Mouse (Mus musculus) layer of hippocampus, adult 18-20 months (tissue): ENCODE data around the gene Slc30a2. TPM values are rescaled to one million over a fixed set of nuclear protein-coding genes. Genes with fewer than 3 reads are reported as not detected.
"Not testable (repeated sequence)": the region's sequence is repeated elsewhere in the genome, so short reads cannot be mapped to it uniquely, and the experiment has no call there.

Experiments
- DNase-seq, 2 experiments: peaks; one replicate each; pipeline ENCODE4 v3.0.0; 2022; ENCODE audit warnings: low spot score in 2 of 2
- long read RNA-seq: library from polyadenylated mRNA; stranded (forward); transcript quantifications from one replicate; pipeline ENCODE4 v2.0.0, GENCODE M21; 2021
- total RNA-seq, 2 experiments: library from RNA; stranded (reverse); gene quantifications; 2 replicates each; pipeline ENCODE4 v1.2.3; 2021

Gene Slc30a2
- total RNA-seq: under 1 TPM in 1 of 2 experiments, not detected in 1; 0.10 TPM
- long read RNA-seq: 0 reads

DNA sequence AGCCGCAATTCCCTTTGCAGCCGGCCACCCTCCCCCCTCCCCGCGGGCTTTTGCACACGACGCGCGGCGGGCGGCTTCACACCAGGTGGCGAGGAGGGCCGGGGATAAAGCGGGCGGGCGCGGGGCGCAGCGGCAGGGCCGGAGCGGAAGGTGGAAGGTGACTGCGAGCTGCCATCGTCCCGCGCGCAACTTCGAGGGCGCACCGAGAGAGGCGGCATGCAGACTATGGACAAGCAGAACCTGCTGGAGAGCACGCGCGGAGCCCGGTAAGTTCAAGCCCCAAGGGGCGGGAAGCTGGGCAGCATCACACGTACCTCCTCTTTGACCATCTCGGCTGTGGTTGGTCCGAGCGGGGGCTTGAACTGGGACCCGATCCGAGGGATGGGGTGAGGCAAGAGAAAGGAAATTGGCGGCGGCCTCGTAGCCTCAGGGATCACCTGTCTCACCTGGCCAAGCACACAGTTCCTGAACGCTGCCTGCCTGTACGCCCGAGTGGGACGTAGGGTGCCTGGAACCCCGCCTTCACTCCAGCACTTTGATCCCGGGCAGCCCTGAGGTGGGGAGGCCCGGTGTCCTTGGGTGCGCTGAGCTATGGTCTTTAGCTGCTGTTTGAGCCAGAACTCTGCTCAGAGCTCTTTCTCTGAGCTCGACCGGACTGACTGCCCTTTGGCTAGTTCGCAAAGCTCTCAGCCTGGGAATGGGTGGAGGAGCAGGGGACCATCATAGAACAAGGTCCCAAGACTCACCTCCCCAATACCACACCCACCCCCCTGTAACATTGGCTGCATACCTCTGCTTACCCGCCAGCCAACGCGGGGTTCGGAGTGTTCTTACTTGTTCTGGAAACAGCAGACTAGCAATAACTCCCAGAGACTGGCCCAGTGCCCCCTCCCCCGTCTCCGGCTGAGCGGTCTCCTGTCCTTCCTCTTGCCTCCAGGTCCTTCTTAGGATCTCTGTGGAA, at the start of gene Slc30a2:
Gene Slc30a2, plus strand, starts transcription at position 111 of the 961 bp plus-strand sequence.
- DNase-seq: no peak

DNA sequence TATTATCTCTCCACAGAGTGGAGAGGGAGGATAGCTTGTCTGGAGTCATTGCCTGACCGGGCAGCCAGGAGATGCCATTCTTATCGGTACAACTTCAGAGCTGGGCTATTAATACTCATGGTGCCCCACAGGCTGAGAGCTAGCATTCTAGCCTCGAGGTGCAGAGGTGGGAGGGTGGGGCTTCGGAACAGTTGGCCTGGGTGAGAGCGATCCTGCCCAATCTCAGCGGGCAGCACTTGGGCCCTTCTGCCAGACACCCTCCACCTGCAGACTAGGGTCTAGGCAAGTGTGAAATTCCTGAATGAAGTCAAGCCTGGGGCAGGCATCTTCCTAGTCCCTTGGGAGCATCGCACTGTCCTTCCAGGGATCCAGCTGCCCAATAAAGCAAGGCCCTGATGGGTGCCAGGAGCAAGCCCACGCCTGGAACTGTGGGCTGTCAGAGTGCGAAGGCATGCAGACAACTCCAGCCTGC, 49.3 kb upstream of the Slc30a2 start:
- no peak for DNase-seq

- not testable (repeated sequence) for DNase-seq
Observed at GRCm38 (mm10) chr4:134296096-134296495, 46.9 kb upstream of the Slc30a2 start.

GRCm38 (mm10) chr4:134296523-134296922, 46.5 kb upstream of the Slc30a2 start:
- no peak for DNase-seq

- DNase-seq: no peak
Observed at GRCm38 (mm10) chr4:134297369-134297768, 45.6 kb upstream of the Slc30a2 start.

DNA sequence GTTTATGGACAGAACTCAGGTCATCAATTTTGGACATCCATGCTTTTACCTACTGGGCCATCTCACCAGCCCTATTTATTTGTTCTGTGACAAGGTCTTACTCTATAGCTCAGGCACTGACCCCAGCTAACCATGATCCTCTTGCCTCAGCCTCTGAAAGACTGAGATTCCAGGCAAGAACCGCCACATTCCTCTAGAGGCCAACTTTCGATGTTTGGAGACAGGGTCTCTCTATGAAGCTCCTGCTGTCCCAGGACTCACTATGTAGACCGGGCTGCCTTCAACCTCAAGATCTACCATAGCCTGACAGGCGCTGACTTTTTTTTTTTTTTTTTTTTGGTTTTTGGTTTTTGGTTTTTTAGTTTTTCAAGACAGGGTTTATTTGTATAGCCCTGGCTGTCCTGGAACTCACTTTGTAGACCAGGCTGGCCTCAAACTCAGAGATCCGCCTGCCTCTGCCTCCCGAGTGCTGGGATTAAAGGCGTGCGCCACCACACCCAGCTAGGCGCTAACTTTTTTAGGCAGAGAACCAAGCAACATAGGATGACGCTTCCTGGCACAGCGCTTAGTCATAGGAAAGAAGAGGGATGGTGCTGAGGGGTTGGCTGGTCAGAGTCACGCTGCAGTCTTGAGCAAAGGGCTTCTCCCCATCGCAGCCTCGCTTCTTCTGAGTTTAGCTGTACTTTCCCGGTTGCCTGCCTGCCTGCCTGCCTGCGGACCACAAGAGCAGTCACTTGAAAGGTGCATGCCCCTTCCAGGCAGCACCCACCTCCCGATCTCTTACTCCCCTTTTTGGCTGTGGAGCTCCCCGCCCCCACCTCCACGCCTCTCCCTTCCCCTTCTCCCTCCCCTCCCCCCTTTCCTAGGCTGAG, 44.1 kb upstream of the Slc30a2 start:
- no peak for DNase-seq

GRCm38 (mm10) chr4:134299498-134299810, 43.5 kb upstream of the Slc30a2 start:
- DNase-seq: no peak

DNA sequence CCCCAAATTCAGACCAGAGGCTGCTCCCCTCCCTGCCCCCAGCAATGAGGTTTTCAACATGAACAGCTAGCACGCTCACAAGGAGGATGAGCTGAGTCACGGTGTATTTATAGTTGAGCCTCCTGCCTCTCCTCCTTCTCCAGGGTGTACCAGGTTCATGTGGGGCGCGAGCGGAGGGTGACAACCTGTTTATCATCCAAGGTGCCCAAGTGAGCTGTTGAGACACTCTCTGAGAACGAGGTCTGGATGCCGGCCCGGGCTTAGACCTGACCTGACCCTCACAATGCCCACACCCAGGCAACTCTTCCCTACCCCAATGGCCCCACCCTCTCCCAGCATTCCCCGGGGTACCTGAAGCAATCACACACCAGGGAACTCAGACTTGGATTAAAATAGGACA, 42.7 kb upstream of the Slc30a2 start:
- no peak for DNase-seq

DNA sequence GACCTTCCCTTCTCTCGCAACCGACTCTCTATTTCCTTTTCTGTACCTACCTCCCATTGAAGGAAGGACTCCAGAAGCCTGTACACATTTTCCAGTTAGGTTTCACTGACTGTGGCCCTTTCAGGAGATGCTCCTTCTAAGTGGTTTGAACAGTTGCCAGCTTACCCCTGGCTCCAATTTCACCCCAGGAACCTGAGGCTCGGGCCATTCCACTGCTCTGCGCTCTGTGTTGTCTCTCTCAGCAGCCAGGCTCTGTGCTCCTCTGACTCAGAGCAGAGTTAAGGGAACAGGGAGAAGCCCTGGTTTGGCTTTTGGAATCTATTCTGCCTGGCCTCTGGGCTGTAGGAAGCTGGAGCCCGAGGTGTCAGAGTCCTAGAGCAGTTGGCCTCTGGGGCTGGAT, 40.9 kb upstream of the Slc30a2 start:
- no peak for DNase-seq

GRCm38 (mm10) chr4:134306963-134307362, 36.0 kb upstream of the Slc30a2 start:
- no peak for DNase-seq

DNA sequence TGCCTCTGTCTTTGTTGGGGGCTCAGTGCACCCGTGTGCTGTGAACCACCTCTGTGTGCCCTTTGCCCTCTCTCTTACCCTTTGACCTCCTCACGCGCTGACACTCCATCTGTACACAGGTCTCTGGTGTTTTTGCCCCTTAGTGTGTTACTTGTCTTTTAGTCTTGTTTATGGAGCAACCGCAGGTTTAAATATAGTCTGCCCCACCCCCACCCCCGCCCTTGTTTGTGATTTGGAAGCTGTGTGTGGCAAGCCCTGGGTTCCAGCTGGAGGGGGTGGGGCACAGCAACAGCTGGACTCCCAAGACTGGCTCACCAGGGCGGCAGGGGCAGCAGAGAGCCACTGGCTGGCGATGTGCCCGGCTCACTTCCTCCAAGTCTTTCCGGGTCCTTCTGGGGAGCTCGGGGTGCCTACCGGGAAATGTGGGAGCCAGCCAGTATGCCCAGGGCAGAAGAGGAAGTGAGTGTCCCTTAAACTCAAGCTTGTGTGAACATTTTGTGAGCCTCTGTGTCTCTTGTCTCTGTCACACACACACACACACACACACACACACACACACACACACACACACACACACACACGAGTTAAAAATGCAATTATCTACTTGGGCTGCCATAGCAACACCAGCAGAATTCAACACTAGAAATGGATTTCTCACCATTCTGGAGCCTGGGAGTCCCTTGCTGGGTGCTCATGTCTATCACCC, 35.5 kb upstream of the Slc30a2 start:
- DNase-seq: peak; percentile 18 to 47

DNA sequence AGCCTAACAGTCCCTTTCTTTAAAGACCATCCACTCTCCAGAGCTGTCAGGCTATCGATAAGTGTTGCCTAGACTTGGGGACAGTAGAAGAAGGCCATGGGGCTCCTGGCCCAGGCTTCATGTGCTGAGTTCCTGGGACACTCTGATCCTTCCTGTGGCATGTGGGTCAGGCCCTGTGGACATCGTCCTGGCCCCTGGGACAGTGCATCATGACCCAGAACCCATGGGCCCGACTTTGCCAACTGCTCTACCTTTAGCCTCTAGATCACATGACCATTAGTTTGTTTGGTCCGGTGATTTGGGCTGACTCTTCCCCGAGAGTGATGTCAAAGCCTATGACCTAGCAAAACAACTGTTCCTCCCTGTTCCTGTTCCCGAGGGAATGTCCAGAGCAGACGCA, 32.9 kb upstream of the Slc30a2 start:
- DNase-seq: no peak

DNA sequence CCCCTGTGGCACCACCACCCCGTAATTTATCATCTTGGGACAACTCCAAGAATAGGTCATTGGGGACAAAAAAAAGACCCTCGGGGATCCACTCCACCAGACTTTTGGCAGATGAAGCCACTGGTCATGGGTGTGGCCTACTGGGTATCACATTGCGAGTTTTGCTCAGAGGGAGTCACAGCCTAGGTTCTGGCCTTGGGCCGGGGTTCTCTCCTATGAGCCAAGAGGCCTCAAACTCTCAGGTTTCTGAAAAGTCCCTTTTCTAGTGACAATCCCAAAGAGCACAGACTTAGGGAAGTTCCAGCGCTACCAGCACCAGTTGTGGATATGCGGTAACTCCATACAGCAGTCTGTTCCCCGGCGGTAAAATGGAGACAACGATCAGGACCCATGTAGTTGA, 32.3 kb upstream of the Slc30a2 start:
- DNase-seq: no peak

GRCm38 (mm10) chr4:134311784-134312183, 31.2 kb upstream of the Slc30a2 start:
- no peak for DNase-seq

DNA sequence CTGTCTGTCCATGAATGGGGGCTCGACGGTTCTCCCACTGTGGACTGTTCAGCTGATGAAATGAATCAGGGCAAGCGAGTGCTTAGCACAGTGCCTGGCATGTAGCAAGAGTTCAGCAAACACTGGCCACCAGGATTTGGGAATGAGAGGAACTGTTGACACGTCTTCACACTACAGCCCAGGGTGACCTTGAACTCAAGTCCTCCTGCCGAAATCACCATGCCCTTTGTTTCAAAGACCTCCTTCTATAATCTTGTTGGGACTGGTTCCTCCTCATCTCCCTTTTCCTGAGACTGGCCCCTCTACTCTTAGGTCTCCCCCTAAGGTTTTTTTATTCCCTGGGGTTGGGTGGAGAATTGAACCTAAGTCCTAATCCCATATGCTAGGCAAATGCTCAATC, 30.6 kb upstream of the Slc30a2 start:
- no peak for DNase-seq

DNA sequence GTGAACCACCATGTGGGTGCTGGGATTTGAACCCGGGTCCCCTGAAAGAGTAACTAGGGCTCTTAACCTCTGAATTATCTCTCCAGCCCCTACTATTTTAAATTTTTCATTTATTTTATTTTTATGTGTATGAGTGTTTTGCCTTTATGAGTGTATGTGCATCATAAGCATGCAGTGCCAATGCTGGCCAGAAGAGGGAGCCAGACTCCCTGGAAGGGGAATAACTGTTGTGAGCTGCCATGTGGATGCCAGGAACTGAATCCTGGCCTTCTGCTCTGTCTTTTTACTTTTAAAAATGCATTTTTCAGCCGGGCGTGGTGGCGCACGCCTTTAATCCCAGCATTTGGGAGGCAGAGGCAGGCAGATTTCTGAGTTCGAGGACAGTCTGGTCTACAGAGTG, 30.1 kb upstream of the Slc30a2 start:
- DNase-seq: no peak

- no peak for DNase-seq
Observed at GRCm38 (mm10) chr4:134314081-134314655, 28.8 kb upstream of the Slc30a2 start.

DNA sequence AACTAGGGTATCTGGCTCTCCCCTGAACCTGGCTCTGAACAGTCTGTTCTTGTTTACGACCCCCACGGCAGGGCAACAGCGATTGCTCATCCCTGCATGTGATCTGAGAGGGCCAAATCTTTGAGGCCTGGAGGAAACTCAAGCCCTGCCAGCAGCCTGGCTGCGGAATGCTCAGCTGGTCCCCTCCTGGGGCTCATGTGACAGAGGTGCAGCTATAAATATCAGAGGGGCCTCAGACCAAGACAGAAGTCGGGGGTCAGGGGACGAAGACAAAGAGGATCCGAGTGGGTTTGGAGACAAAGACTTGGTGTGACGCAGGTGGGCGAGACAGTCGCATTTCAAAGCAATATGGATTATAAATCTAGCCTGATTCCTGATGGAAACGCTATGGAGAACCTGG, 28.1 kb upstream of the Slc30a2 start, which contains the start of gene Trim63:
Gene Trim63, plus strand, starts transcription at position 245 of the 400 bp plus-strand sequence.
- no peak for DNase-seq

DNA sequence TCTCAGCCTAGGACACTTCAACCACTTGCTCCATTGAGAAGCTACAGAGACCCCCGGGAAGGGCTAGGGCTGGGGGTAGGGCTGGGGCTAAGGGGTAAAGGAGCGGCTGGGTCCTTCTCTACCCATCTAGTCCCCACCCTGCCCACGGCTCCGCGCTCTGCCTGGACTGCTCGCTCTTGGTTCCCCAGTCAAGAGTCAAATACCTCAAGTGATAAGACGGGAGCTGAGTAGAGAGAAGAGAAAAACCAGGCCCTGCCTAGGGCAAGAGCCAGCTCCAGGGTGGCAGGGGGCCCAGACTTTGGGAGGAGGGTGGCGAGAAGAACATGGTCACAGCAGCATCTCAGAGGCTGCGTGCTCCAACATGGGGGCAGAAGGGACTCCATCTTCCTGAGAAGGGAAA, 27.5 kb upstream of the Slc30a2 start:
- DNase-seq: no peak

DNA sequence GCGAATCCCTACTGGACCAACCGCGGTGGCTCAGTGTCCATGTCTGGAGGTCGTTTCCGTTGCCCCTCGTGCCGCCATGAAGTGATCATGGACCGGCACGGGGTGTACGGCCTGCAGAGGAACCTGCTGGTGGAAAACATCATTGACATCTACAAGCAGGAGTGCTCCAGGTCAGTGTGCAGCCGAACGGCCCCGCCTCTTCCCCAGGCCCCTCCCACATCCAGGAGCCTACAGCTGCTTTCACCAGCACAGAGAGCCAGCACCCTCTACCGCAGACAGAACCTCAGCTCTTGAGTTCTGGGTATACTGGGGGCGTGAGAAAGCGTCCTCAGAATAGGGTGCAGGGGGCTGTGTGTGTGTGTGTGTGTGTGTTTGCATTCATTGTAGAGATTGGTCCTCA, 26.6 kb upstream of the Slc30a2 start:
- DNase-seq: no peak

DNA sequence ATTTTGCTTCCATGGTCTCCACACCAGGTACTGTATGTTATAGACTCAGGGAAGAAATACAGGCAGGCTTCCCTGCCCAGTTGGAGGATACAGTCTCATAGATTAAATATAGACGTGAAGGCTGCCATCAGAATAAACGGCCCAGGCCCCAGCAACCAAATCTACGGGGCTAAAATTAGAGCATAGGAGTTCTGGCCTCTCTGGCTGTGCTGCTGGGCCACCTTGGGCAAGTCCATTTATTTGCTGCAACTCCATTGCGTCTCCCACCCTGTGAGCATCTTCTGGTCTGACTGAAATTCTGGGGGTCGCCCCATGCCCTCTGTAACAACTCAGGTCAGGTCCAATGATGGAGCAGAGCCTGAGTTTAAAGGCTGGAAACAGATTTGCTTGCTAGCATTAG, 23.9 kb upstream of the Slc30a2 start:
- DNase-seq: no peak
